Mouse (Mus musculus): ENCODE measurements around the gene Fuk.

- TF ChIP-seq ZC3H11A (IDR thresholded peaks at IDR 0.05; ENCODE audit: borderline replicate concordance, low read depth, low read length) (no peak), ZNF384 (IDR thresholded peaks at IDR 0.05; ENCODE audit: low read depth, low read length) (no peak)
These were observed 55.1 kb downstream of the Fuk start for GRCm38 (mm10) chr8:110847171-110847549.
